Mouse (Mus musculus): Measurements from ENCODE around the gene Cdh1. TPM values are rescaled to one million over a fixed set of nuclear protein-coding genes. Genes with fewer than 3 reads are reported as not detected.

The Cdh1 gene
- polyA plus RNA-seq, 1 experiment from 2014 or later: 131 TPM

Other genes with a start within 250 kb of the Cdh1 start
- 23.8 and 25.4 TPM in 2 replicates for gene Zfp90, start 188.0 kb upstream of the Cdh1 start, polyA plus RNA-seq (2014; fragmentation: Nextera tagmentation; extraction: Ambion mirVana)
- gene 6030452D12Rik, start 102.8 kb upstream of the Cdh1 start, polyA plus RNA-seq (2014; fragmentation: Nextera tagmentation; extraction: Ambion mirVana): not detected in 2 replicates
- gene Cdh3, start 92.5 kb upstream of the Cdh1 start, polyA plus RNA-seq (2014; fragmentation: Nextera tagmentation; extraction: Ambion mirVana): 18.1 and 18.4 TPM in 2 replicates
- 10.0 and 14.0 TPM in 2 replicates for gene Gm10073, start 29.9 kb upstream of the Cdh1 start, polyA plus RNA-seq (2014; fragmentation: Nextera tagmentation; extraction: Ambion mirVana)
- 9.9 and 10.1 TPM in 2 replicates for gene Tango6, start 79.7 kb downstream of the Cdh1 start, polyA plus RNA-seq (2014; fragmentation: Nextera tagmentation; extraction: Ambion mirVana)

Measured in stomach, embryonic 14.5 days (tissue).